Mouse (Mus musculus): ENCODE data around the gene Cep131.

DNA sequence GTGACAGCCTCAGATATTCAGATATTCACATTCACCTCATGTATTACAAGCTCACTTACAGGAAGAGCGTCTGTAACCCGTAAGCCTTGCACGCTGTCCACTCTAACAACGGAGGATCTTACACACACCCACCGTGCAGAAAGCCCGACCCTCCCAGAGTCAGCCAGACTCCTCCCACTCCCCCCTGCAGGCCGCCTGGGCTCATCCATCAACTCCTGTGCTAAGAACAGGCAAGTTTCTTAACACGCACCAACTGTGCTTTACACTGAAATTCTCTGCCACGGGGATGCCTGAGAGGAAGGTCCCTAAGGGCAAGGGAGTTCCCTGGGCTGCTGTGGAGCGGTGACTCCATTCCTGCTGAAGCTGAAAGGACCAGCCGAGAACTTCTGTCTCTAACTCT lies 17.4 kb downstream of the Cep131 start:
- TF ChIP-seq GATA1 (IDR thresholded peaks at IDR 0.05; ENCODE audit: borderline replicate concordance, low read length) (no peak), FLI1 (IDR thresholded peaks at IDR 0.05; ENCODE audit: low read length) (no peak)

All from megakaryocyte, embryonic 14.5 days (primary cell).